Mouse (Mus musculus) liver, postnatal 0 days (tissue): ENCODE results near the gene Hsp90ab1. TPM values are rescaled to one million over a fixed set of nuclear protein-coding genes. Genes with fewer than 3 reads are reported as not detected.

ENCODE experiments used
- ATAC-seq: fragments of 200-750 bp; cut with Nextera tagmentation; 2 replicates; pipeline ENCODE4 v1.8.0; 2017; ENCODE audit warnings: mild to moderate bottlenecking, moderate library complexity
- DNase-seq: peaks from one replicate; pipeline ENCODE4 v3.0.0-alpha.2; 2016
- H3K27ac ChIP-seq: fragments of 300-500 bp; sonication (generic); 2 replicates; pipeline ENCODE4 v1.5.1; 2014; ENCODE audit warnings: antibody characterized with exemption, moderate library complexity, mild to moderate bottlenecking, low read depth
- H3K27me3 ChIP-seq: fragments of 300-500 bp; sonication (generic); 2 replicates; pipeline ENCODE4 v1.6.1; 2014; ENCODE audit warnings: low read length, control low read depth, mixed read lengths; ENCODE audit not compliant: insufficient read depth
- H3K36me3 ChIP-seq: fragments of 300-500 bp; sonication (generic); replicated peaks from 2 replicates; pipeline ENCODE4 v1.6.1; 2014; ENCODE audit warnings: mild to moderate bottlenecking, control low read depth, low read length, moderate library complexity, mixed read lengths; ENCODE audit not compliant: insufficient read depth
- H3K4me1 ChIP-seq: fragments of 300-500 bp; sonication (generic); 2 replicates; pipeline ENCODE4 v1.6.1; 2014; ENCODE audit warnings: antibody characterized with exemption, mild to moderate bottlenecking, control low read depth; ENCODE audit not compliant: insufficient read depth
- H3K4me2 ChIP-seq: fragments of 300-500 bp; sonication (generic); 2 replicates; pipeline ENCODE4 v1.6.1; 2014; ENCODE audit warnings: low read depth, mild to moderate bottlenecking, low read length, moderate library complexity, mixed read lengths
- H3K4me3 ChIP-seq: fragments of 300-500 bp; sonication (generic); 2 replicates; pipeline ENCODE4 v1.5.1; 2014; ENCODE audit warnings: low read depth, low read length
- H3K9ac ChIP-seq: fragments of 300-500 bp; sonication (generic); replicated peaks from 2 replicates; pipeline ENCODE4 v1.6.1; 2014; ENCODE audit warnings: mild to moderate bottlenecking, moderate library complexity
- H3K9me3 ChIP-seq: fragments of 300-500 bp; sonication (generic); 2 replicates; pipeline ENCODE4 v1.6.1; 2016; ENCODE audit warnings: mild to moderate bottlenecking, control low read depth, low read length, mixed read lengths
- CTCF ChIP-seq: sonication (generic); IDR thresholded peaks from 2 replicates; pipeline ENCODE4 v1.5.1; 2016; ENCODE audit warnings: antibody characterized with exemption, low read depth
- EP300 ChIP-seq: IDR thresholded peaks from 2 replicates; pipeline ENCODE4 v1.6.1; 2016; ENCODE audit warnings: antibody characterized with exemption, low read depth, mild to moderate bottlenecking
- WGBS: fragments of 180-500 bp; shearing (Covaris S2); extraction: QIAGEN DNeasy Blood & Tissue Kit; methylation state at CpG from one replicate; pipeline ENCODE4 v1.1.7; 2014; ENCODE audit not compliant: insufficient replicate concordance; 5-methylcytosine and 5-hydroxymethylcytosine counted together
- polyA plus RNA-seq: library from polyadenylated mRNA; unstranded; fragments of >200 nt; fragmentation: Nextera tagmentation; extraction: Ambion mirVana; gene quantifications from 2 replicates; pipeline ENCODE4 v1.2.1, GENCODE M21; 2015

The Hsp90ab1 gene
- polyA plus RNA-seq, 1 experiment from 2014 or later = 445 TPM

- Histone ChIP-seq H3K9ac (no peak overlapping the region), H3K27ac (no peak overlapping the region), H3K36me3 (no peaks in the 10 kb centered on the region), H3K4me2 (no peak overlapping the region), H3K4me3 (no peak overlapping the region), H3K9me3 (no peaks in the 10 kb centered on the region), H3K27me3 (peaks cover 64% of the 10 kb centered on the region), H3K4me1 (peaks cover 5% of the 10 kb centered on the region; the same call in 1 of the 2 replicates)
- WGBS = 22% methylated on average over 6 of the region's 6 CpGs
- no peak for TF ChIP-seq CTCF
- no peak for TF ChIP-seq EP300
- DNase-seq (no peak), ATAC-seq (no peak)
Measured at GRCm38 (mm10) chr17:45542129-45542528, 30.9 kb downstream of the Hsp90ab1 start.

DNA sequence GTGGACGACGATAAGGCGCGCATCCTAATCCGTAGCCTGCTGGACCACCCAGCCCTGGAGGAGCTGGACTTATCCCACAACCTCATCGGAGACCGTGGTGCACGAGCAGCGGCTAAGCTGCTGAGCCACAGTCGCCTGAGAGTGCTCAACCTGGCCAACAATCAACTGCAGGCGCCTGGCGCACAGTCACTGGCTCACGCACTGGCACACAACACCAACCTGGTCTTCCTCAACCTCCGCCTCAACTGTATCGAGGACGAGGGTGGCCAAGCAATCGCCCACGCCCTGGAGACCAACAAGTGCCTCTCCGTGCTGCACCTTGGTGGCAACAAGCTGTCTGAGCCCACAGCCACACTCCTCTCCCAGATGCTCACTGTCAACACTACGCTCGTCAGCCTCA, 33.4 kb downstream of the Hsp90ab1 start:
- DNase-seq = no peak
- H3K4me1 ChIP-seq = no peaks in the 10 kb centered on the region
- no peak overlapping the region for H3K9ac ChIP-seq
- H3K27me3 ChIP-seq = peaks cover 63% of the 10 kb centered on the region
- TF ChIP-seq CTCF (no peak), EP300 (no peak)
- H3K27ac ChIP-seq = no peak overlapping the region
- H3K9me3 ChIP-seq = no peaks in the 10 kb centered on the region
- ATAC-seq = no peak
- H3K4me3 ChIP-seq = no peak overlapping the region
- 68% methylated on average over 21 of the region's 21 CpGs for WGBS
- no peaks in the 10 kb centered on the region for H3K36me3 ChIP-seq
- no peak overlapping the region for H3K4me2 ChIP-seq

DNA sequence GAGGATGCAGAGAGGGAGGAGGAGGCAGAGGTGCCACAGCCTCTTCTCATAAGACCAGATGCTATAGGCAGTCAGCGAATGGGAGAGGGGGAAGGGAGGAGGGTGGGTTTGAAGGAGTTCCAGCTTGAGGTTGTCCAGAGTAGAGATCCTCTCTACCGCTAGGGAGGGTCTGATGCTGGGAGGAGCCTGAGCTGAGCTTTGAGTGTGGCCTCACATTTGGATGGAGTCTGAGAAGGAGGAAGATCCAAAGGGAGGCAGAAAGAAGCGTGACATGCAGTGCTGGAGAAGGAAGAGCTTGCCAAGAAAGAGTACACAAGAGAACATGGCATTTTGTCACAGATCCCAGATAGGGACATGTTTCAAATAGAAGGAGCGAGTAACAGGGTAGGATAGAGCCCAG, 34.7 kb downstream of the Hsp90ab1 start:
- TF ChIP-seq EP300 (no peak), CTCF (no peak)
- no peak overlapping the region for H3K27ac ChIP-seq
- no peak overlapping the region for H3K9ac ChIP-seq
- no peak overlapping the region for H3K4me2 ChIP-seq
- 56% methylated on average over 4 of the region's 4 CpGs for WGBS
- H3K4me3 ChIP-seq = no peak overlapping the region
- DNase-seq (no peak), ATAC-seq (no peak)
- no peaks in the 10 kb centered on the region for H3K36me3 ChIP-seq
- H3K27me3 ChIP-seq = peaks cover 55% of the 10 kb centered on the region
- no peaks in the 10 kb centered on the region for H3K4me1 ChIP-seq
- no peaks in the 10 kb centered on the region for H3K9me3 ChIP-seq

DNA sequence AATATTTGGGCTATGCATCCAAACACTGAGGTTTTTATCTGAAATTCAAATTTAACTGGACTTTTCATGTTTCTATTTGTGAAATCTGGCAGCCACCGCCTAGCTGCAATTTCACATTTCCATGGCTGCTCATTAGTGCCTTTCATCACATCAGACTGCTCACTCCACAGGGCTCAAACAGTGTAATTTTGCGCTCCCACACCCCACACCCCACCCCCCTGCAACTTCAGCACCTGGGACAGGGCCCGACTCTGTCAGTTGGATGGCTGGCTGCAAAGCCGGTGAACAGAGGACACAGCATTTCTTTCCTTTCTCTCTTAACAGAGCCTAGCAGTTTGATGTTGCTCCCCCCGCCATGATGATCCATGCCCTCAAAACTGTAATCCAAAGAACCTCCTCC, 36.8 kb downstream of the Hsp90ab1 start:
- TF ChIP-seq CTCF (no peak), EP300 (no peak)
- Histone ChIP-seq H3K9me3 (no peaks in the 10 kb centered on the region), H3K27ac (no peak overlapping the region), H3K4me1 (no peaks in the 10 kb centered on the region), H3K4me3 (no peak overlapping the region), H3K27me3 (peaks cover 51% of the 10 kb centered on the region), H3K4me2 (no peak overlapping the region), H3K36me3 (no peaks in the 10 kb centered on the region), H3K9ac (no peak overlapping the region)
- WGBS = 11% methylated on average over 5 of the region's 5 CpGs
- ATAC-seq (no peak), DNase-seq (no peak)

GRCm38 (mm10) chr17:45532896-45533295, 40.2 kb downstream of the Hsp90ab1 start:
- Histone ChIP-seq H3K4me2 (no peak overlapping the region), H3K4me3 (no peak overlapping the region), H3K9me3 (no peaks in the 10 kb centered on the region), H3K4me1 (no peaks in the 10 kb centered on the region), H3K27me3 (peaks cover 46% of the 10 kb centered on the region), H3K9ac (no peak overlapping the region), H3K36me3 (no peaks in the 10 kb centered on the region), H3K27ac (no peak overlapping the region)
- no peak for ATAC-seq
- 42% methylated on average over 15 of the region's 15 CpGs for WGBS
- TF ChIP-seq CTCF = no peak
- TF ChIP-seq EP300 = no peak
- no peak for DNase-seq

- H3K4me1 ChIP-seq = no peaks in the 10 kb centered on the region
- DNase-seq (no peak), ATAC-seq (no peak)
- WGBS = 40% methylated on average over 13 of the region's 13 CpGs
- no peaks in the 10 kb centered on the region for H3K9me3 ChIP-seq
- H3K4me3 ChIP-seq = no peak overlapping the region
- H3K27ac ChIP-seq = no peak overlapping the region
- H3K4me2 ChIP-seq = no peak overlapping the region
- H3K36me3 ChIP-seq = no peaks in the 10 kb centered on the region
- no peak overlapping the region for H3K9ac ChIP-seq
- peaks cover 30% of the 10 kb centered on the region for H3K27me3 ChIP-seq
- TF ChIP-seq CTCF = no peak
- TF ChIP-seq EP300 = no peak
Measured at GRCm38 (mm10) chr17:45530346-45530782, 42.7 kb downstream of the Hsp90ab1 start.

GRCm38 (mm10) chr17:45526571-45526970, 46.5 kb downstream of the Hsp90ab1 start:
- Histone ChIP-seq H3K4me1 (no peaks in the 10 kb centered on the region), H3K27me3 (peaks cover 25% of the 10 kb centered on the region), H3K36me3 (no peaks in the 10 kb centered on the region), H3K4me3 (no peak overlapping the region), H3K9ac (no peak overlapping the region), H3K4me2 (no peak overlapping the region), H3K9me3 (no peaks in the 10 kb centered on the region), H3K27ac (no peak overlapping the region)
- DNase-seq (no peak), ATAC-seq (no peak)
- no peak for TF ChIP-seq EP300
- TF ChIP-seq CTCF = no peak
- WGBS = 27% methylated on average over 5 of the region's 5 CpGs
